Mouse (Mus musculus) thymus, adult 2 months (tissue): ENCODE data around the gene Glrx5. TPM values are rescaled to one million over a fixed set of nuclear protein-coding genes. Genes with fewer than 3 reads are reported as not detected.

Source experiments
- DNase-seq: peaks from one replicate; pipeline ENCODE4 v3.0.0; 2021
- H3K27ac ChIP-seq: fragments of 200-500 bp; 2 replicates; pipeline ENCODE4 v1.5.1; 2012; ENCODE audit warnings: low read length, control low read depth; ENCODE audit not compliant: control insufficient read depth, insufficient read depth
- H3K27me3 ChIP-seq: fragments of 200-500 bp; 2 replicates; pipeline ENCODE4 v1.6.1; 2012; ENCODE audit warnings: mild to moderate bottlenecking, low read length, moderate library complexity, mixed read lengths; ENCODE audit not compliant: control insufficient read depth, insufficient read depth
- H3K36me3 ChIP-seq: fragments of 200-500 bp; 2 replicates; pipeline ENCODE4 v1.6.1; 2012; ENCODE audit warnings: mild to moderate bottlenecking, low read length, moderate library complexity; ENCODE audit not compliant: control insufficient read depth, insufficient read depth
- H3K4me1 ChIP-seq: fragments of 200-500 bp; replicated peaks from 2 replicates; pipeline ENCODE4 v1.6.1; 2012; ENCODE audit warnings: low read length; ENCODE audit not compliant: control insufficient read depth, insufficient read depth
- H3K4me3 ChIP-seq: fragments of 200-500 bp; 2 replicates; pipeline ENCODE4 v1.5.1; 2012; ENCODE audit warnings: mild to moderate bottlenecking, low read length, control low read depth, moderate library complexity; ENCODE audit not compliant: control insufficient read depth, insufficient read depth
- CTCF ChIP-seq: fragments of 200-500 bp; IDR thresholded peaks from 2 replicates; pipeline ENCODE4 v1.5.1; 2012; ENCODE audit warnings: mild to moderate bottlenecking, control low read depth, low read length, moderate library complexity, borderline replicate concordance; ENCODE audit not compliant: control insufficient read depth, poor library complexity, insufficient read depth; ENCODE audit errors: extremely low read depth
- POLR2A ChIP-seq: fragments of 200-500 bp; IDR thresholded peaks from 2 replicates; pipeline ENCODE4 v1.6.1; 2012; ENCODE audit warnings: mild to moderate bottlenecking, low read length, control low read depth, moderate library complexity; ENCODE audit not compliant: control insufficient read depth, poor library complexity, insufficient read depth; ENCODE audit errors: extremely low read depth
- WGBS: fragments of 180-500 bp; shearing (Covaris S2); methylation state at CpG from one replicate; pipeline ENCODE4 v1.1.7; 2018; 5-methylcytosine and 5-hydroxymethylcytosine counted together
- polyA plus RNA-seq: library from polyadenylated mRNA; depleted of rRNA; stranded (reverse); fragments of >200 nt; gene quantifications from 2 replicates; pipeline ENCODE4 v1.2.3, GENCODE M21; 2012

Gene Glrx5
- polyA plus RNA-seq, 1 experiment, result 66.6 TPM

GRCm38 (mm10) chr12:105029890-105030289, 2.6 kb upstream of the Glrx5 start:
- 93% methylated on average over 9 of the region's 9 CpGs for WGBS
- Histone ChIP-seq H3K36me3 (no peaks in the 10 kb centered on the region), H3K27me3 (no peaks in the 10 kb centered on the region), H3K4me1 (peaks cover 29% of the 10 kb centered on the region), H3K4me3 (no peak overlapping the region), H3K27ac (no peak overlapping the region)
- TF ChIP-seq CTCF, result no peak
- no peak for TF ChIP-seq POLR2A
- no peak for DNase-seq

GRCm38 (mm10) chr12:105031081-105032058, 1.1 kb upstream of the Glrx5 start:
- H3K4me1 ChIP-seq, result peaks cover 29% of the 10 kb centered on the region
- no peak for TF ChIP-seq POLR2A
- TF ChIP-seq CTCF, result no peak
- peak overlapping the region; percentile 77 for H3K4me3 ChIP-seq
- 4% methylated on average over 37 of the region's 37 CpGs for WGBS
- peak overlapping the region; percentile 5; the same call in 1 of the 2 replicates for H3K27ac ChIP-seq
- H3K27me3 ChIP-seq, result no peaks in the 10 kb centered on the region
- DNase-seq, result no peak
- no peaks in the 10 kb centered on the region for H3K36me3 ChIP-seq

GRCm38 (mm10) chr12:105032832-105033775, 616 bp downstream of the Glrx5 start:
- Histone ChIP-seq H3K27me3 (no peaks in the 10 kb centered on the region), H3K36me3 (no peaks in the 10 kb centered on the region), H3K4me3 (peak overlapping the region; percentile 91), H3K4me1 (peaks cover 26% of the 10 kb centered on the region), H3K27ac (no peak overlapping the region)
- DNase-seq, result no peak
- WGBS, result 3% methylated on average over 45 of the region's 45 CpGs
- TF ChIP-seq POLR2A (no peak), CTCF (0 out of 2 replicates have a peak, but pooled peaks have one; percentile 17)

- 89% methylated on average over 14 of the region's 14 CpGs for WGBS
- Histone ChIP-seq H3K4me3 (no peak overlapping the region), H3K36me3 (no peaks in the 10 kb centered on the region), H3K27ac (no peak overlapping the region), H3K4me1 (peaks cover 26% of the 10 kb centered on the region), H3K27me3 (no peaks in the 10 kb centered on the region)
- DNase-seq, result no peak
- TF ChIP-seq POLR2A, result no peak
- no peak for TF ChIP-seq CTCF
These were observed 1.8 kb downstream of the Glrx5 start for GRCm38 (mm10) chr12:105034130-105034769.

- Histone ChIP-seq H3K36me3 (peaks cover 10% of the 10 kb centered on the region), H3K4me3 (no peak overlapping the region), H3K27me3 (no peaks in the 10 kb centered on the region), H3K4me1 (peaks cover 13% of the 10 kb centered on the region), H3K27ac (no peak overlapping the region)
- WGBS, result 93% methylated on average over 11 of the region's 11 CpGs
- TF ChIP-seq CTCF, result no peak
- TF ChIP-seq POLR2A, result no peak
- DNase-seq, result no peak
These were observed 5.7 kb downstream of the Glrx5 start for GRCm38 (mm10) chr12:105038211-105038610.
